Mouse (Mus musculus) kidney, postnatal 14 days (tissue): Measurements from ENCODE around the gene Atp5s.

ENCODE experiments used
- DNase-seq: peaks from one replicate; pipeline ENCODE4 v3.0.0; 2022; ENCODE audit warnings: mixed read lengths

Gene Atp5s

GRCm38 (mm10) chr12:69781935-69782650, 57.3 kb downstream of the Atp5s start:
- peak; percentile 95 for DNase-seq

GRCm38 (mm10) chr12:69783247-69784025, 58.7 kb downstream of the Atp5s start:
- DNase-seq: peak; percentile 84

GRCm38 (mm10) chr12:69785471-69785870, 60.7 kb downstream of the Atp5s start:
- DNase-seq: no peak

DNA sequence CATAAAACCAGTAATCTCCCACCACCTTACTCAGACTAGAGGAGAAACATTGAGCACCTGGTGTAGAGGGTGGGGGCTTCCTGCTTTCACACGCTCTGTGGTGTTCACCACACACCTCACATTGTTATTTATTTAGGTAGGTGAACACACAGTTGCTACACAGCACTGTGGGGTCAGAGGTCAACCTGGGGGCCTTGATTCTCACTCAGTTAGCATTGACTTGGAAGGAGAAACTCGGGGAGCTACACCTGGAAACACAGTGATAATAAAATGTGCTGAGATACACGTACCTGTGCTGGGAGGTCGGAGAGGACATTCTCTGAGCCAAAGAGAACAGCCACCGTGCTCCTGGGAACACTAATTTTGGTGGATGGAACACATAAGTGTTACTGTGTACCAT, 63.6 kb downstream of the Atp5s start:
- DNase-seq: peak; percentile 34

- peak; percentile 62 for DNase-seq
Observed at GRCm38 (mm10) chr12:69789766-69790529, 65.2 kb downstream of the Atp5s start.

GRCm38 (mm10) chr12:69790530-69791505, 66.1 kb downstream of the Atp5s start, which contains the start of gene Cdkl1:
TSS of gene Cdkl1 (minus strand) at chr12:69791267.
- DNase-seq: peak; percentile 92
